Mouse (Mus musculus): ENCODE results near the gene Emc8. TPM values are rescaled to one million over a fixed set of nuclear protein-coding genes. Genes with fewer than 3 reads are reported as not detected.

Emc8 gene
- polyA plus RNA-seq (2014; fragmentation: Illumina TruSeq; extraction: RNeasy Lipid Tissue Mini Kit (QIAGEN cat#74804); ENCODE audit: low read depth, low replicate concordance) = 3.1 TPM

GRCm38 (mm10) chr8:120668374-120668905 lies at the start of gene Emc8:
Gene Emc8, minus strand, starts transcription at chr8:120668573.

GRCm38 (mm10) chr8:120667561-120668373 lies 606 bp downstream of the Emc8 start, which contains the start of the genes Gm27021 and Cox4i1:
Gene Gm27021, minus strand, starts transcription at chr8:120668079.
Gene Cox4i1, plus strand, starts transcription at chr8:120668222.

DNA sequence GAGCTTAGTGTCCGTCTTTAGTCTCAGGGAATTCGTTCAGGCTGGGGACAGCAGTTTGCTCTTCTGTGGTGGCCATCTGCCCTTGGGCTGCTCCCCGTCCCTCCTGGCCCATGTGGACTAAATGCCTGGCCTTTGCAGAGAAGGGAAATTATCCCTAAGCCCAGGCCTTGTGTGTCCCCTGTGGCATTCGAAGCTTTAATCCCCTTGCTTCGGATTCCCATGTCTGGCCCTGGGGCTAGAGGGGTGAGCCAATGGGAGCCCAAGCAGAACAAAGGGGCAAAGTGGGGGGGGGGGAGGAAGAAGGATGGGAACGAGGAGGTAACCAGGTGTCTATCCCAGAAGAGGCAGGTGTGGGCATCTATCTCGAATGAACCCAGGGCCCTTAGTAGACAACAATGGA lies 20.8 kb downstream of the Emc8 start, which contains the start of gene 1190005I06Rik:
1190005I06Rik (minus strand) TSS at position 101 of the 400 bp plus-strand sequence.

Other genes starting within 250 kb of the Emc8 start
- gene Gins2, start 79.3 kb downstream of the Emc8 start, polyA plus RNA-seq (2014; fragmentation: Illumina TruSeq; extraction: RNeasy Lipid Tissue Mini Kit (QIAGEN cat#74804); ENCODE audit: low read depth, low replicate concordance) = 0.74 TPM
- gene 1190005I06Rik, start 20.9 kb downstream of the Emc8 start, polyA plus RNA-seq (2014; fragmentation: Illumina TruSeq; extraction: RNeasy Lipid Tissue Mini Kit (QIAGEN cat#74804); ENCODE audit: low read depth, low replicate concordance) = not detected
- not detected for gene Gm27021, start 494 bp downstream of the Emc8 start, polyA plus RNA-seq (2014; fragmentation: Illumina TruSeq; extraction: RNeasy Lipid Tissue Mini Kit (QIAGEN cat#74804); ENCODE audit: low read depth, low replicate concordance)
- gene Cox4i1, start 351 bp downstream of the Emc8 start, polyA plus RNA-seq (2014; fragmentation: Illumina TruSeq; extraction: RNeasy Lipid Tissue Mini Kit (QIAGEN cat#74804); ENCODE audit: low read depth, low replicate concordance) = 25.1 TPM
- gene Irf8, start 67.8 kb upstream of the Emc8 start, polyA plus RNA-seq (2014; fragmentation: Illumina TruSeq; extraction: RNeasy Lipid Tissue Mini Kit (QIAGEN cat#74804); ENCODE audit: low read depth, low replicate concordance) = 0.76 TPM

Measured in testis, adult 10 weeks (tissue).